Mouse (Mus musculus) spleen, postnatal 14 days (tissue): ENCODE data around the gene BC052040.

Experiments
- DNase-seq, 2 experiments: peaks; one replicate each; pipeline ENCODE4 v3.0.0; 2021 to 2022; ENCODE audit warnings: low spot score in 2 of 2

BC052040 gene

DNA sequence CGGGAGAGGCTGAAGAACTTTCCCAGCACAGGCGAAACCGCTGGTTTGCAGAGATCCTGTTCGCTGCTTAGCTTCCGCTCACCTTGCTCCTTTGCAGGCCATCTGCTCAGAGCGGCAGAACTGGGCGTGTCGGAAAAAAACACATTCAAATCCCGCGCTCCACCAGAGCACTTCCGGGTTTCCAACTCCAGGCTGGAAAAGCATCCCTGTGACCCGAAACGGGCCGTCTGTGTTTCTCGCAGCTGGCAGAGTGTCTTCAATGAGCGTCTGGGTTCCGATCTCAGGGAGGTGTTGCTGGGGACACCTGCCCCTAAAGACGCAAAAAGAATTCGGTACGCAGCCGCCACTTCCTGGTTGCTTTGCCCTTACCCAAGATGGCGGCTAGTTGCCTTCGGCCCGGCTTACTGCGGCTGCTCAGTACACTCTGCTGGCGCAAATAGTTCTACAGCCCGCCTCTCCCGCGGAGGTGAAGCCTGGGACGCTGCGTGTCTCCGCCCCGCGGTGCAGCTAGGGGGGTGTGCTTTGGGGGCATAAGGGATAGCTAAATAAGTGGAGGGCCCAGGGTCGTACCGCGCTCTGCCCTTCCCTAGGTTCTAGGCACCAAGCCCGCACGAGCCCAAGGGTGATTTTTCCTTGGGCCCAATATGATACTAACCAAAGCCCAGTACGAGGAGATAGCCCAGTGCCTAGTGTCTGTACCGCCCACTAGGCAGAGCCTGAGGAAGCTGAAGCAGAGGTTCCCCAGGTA lies at the start of gene BC052040:
Gene BC052040 (plus strand): TSS at position 476 of the 748 bp plus-strand sequence.
- peak; percentile 82 to 85 for DNase-seq

DNA sequence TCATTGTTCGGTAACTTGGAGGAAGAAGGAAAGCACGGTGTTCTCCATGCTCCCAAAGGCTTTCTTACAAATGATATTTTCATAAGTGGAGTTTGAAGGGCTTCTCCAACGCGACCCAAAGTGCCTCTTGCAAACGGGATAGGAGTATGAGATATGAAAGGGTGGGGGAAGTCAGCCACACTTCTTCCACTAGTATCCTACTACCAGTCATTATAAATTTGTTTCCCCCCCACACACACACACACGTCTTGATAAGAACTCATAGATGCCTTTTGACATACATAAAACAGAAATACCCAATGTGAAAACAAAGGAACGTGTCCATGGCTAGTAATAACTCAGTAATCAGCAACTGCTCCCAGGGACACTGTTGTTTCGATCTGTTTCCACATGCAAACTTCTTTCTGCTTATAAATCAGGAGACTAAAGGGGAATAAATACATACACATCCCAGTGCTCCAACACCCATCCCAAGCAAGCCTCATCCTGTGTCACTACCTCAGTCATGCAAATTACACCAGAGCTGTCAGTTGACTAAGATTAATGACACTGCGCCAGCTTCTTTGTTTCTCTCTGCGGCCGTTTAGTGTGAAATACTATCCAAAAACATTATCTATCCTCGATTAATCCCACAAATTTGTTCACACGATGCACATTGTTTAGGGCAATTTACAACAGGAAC lies 43.4 kb upstream of the BC052040 start:
- DNase-seq = no peak

DNA sequence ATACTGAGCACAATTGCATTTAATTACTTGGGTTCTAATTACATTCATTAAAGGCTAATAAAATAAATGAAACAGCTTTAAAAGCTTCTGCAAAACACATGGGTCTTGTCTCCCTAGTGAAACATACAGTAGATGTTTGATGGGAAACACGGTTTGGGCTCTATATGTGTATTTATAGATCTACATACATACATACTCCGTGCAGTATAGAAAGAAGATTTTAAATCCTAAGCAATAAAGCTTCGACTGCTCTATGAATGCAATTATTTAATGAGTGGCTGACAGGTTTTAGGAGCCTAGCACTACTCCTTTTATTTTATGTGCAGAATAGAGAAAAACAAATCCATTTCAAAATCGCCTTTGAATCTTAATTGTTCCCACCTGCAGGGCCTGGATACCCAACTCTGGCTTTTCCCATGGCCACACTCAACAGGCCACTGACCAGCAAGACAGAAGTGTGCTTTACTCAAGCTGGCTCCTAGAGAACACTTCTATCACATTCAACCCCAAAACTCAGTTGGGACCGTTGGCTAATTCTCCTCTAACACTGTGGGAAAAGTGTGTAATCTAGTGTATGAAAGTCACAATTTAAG lies 42.7 kb upstream of the BC052040 start:
- DNase-seq = no peak

DNA sequence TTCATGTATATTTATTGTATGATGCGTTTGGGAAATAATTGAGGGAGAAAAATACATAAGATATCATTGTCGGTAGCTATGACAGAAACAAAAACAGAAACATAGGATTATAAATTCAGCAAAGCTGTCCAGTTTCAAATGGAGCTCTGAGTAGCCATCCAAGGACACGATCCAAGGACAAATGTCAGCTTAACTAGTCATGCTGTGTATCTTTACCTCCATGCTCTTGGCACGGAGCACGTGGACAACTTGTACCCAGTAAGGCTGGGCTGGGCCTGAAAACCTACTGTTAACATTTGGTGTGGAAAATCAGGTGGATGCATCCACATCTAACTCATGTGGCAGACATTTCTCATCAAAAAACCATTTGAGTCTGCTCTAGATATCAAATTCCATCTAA lies 41.8 kb upstream of the BC052040 start:
- DNase-seq = no peak

DNA sequence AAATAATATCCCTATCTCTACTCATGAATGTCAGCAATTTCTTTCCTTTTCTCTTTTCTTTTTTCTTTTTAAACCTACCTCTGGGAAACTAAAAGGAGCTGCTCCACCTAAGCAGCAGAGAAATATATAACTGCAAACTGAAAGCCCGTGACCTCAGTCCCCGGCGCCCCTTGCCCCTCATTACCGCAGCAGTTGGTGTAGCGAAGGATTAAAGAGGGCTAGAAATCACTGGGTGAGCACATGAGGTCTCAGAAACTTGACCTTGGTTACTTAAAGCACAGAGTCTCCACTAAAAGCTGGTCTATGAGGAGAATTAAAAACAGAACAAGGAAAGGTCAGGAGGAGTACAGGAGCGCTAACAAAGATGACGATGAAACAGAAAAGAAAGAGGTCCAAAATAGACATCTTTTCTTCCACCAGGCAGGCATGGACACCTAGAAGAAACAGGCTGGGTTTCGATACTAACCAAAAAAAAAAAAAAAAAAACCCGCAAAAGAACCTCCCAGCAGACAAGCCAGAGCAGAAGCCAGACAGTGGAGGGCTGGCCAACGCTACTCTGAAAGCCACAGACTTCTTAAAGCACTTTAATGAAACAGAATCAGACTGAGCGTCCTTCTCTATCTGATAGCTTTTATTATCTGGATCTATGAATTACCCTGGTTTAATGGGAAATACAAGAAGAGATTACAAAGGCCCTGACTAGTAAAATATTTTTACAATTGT lies 39.0 kb upstream of the BC052040 start:
- no peak for DNase-seq

DNA sequence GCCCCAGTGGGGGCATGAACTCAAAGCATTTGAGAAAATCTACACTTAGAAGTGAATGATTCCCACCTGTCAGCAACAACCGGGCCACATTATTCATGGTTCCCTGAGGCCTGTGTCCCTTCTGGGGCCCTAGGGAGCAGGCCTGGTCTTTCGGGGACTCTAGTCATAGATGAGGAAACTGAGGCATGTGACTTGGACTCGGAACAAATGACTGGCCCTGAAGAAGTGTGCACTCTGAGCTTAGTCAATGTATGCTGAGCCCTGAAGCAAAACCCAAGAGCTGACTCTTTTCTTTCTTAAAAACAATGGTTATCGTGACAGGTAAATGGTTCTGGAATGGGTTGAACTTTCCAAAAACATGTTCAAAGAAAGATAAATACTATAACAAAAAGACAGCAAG lies 38.3 kb upstream of the BC052040 start:
- no peak for DNase-seq

DNA sequence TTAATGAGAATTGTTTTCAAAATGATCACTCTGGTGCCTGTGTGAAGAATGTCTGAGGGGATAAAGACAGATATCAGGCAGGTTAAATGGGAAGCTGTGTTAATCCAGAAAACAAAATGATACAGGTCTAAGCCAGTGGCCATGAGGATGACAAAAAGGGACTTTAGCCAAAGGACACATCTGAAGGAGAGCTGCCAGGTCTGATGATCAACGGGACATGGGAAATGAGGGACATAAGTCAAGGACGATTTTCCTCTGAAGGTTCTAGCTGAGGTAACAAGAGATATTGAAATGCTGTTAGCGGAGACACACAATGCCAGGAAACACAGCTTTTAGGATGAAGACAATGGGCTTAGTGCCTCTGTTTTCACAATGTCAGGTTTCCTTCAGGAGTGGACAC lies 29.6 kb upstream of the BC052040 start:
- no peak for DNase-seq

DNA sequence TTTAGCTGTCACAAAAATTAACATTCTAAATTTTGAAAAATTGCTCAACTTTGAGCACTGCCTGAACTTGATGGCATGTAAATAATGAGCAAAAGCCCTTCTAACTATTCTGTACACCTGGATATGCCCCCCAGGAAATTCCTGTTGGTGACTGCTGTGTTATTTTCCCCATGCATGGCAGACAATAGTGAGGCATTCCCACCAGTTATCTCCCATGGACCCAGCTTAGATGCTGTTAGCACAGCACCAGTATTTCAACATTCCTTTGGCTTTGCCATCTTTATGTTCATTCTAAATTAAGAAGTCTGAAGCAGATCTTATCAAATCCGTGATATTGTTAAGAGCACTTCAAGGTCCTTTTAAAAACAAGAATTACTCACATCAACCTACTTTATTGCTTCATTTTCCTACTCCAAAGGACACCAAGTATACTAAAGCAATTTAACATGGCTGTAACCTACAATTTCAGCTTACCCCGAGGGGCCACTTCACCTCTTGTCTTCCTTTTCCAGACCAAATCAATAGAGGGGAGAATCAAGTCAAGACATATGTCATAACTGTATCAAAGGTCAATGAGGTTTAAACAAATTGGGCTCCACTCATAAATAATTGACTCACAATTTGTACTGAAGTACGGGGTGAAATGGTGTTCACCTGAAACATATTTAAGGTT lies 19.2 kb upstream of the BC052040 start:
- DNase-seq = no peak

DNA sequence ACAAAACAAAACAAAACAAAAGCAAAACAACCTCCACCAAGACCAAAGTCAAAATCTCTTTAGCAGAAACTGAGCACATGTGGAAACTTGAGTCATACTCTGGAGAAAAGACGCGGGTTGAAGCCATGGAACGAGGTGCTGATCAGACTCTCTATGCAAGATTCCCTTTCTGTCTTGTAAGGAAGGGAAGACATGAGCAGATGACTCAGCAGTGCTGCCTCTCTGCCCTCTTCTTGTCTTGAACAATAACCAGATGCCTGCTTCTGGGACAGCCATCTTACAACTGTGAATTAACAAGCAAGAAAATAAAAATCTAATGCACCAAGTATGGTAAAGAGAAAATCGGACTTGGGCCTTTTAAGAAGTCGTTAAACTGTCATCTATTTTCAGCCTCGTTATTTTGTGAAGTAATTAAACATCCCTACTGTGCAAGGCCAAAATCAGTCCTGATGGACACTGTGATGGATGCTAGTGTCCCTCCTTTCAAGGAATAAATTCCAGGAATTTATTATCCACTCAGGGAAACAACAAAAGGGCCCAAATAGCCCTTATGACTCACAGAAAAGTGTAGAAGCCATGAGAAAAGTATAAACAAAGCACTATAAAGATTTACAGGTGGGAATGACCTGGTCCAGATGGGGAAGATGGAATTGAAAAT lies 18.0 kb upstream of the BC052040 start:
- no peak for DNase-seq

DNA sequence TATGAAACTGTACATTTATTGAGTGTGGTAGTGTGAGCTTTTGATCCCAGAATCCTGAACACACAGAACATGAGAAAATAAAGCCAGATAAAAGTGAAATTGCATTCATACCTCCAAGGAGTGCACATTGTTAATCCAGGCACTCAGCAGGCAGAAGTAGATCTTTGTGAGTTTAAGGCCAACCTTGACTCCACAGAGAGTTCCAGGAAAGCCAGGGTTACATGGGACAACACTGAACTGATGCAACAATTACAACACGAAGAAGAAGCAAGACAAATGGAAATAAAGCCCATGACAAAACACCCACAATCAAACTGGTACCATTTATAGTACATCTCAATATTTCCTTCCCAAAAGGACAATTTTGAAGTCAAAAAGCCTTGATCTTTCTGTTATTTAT lies 9.5 kb upstream of the BC052040 start:
- DNase-seq = no peak

DNA sequence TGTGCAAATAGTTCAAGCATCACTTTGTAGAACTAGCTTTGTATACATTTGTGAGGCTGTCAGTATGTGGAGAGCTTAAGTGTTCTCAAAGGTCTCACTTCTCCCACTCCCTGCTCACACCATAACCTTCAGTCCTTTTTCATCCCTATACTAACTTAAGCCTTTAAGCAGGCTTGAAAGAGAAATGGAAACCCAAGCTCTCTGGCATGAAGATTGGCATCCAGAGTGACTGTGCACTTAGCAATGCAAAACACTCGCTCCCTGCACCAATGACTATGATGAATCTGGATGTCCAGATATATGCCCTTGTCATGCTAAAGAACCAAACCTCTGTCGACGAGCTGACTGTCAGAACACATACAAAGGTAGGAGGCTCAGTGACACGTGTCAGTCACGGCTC lies 6.7 kb upstream of the BC052040 start:
- DNase-seq = no peak

DNA sequence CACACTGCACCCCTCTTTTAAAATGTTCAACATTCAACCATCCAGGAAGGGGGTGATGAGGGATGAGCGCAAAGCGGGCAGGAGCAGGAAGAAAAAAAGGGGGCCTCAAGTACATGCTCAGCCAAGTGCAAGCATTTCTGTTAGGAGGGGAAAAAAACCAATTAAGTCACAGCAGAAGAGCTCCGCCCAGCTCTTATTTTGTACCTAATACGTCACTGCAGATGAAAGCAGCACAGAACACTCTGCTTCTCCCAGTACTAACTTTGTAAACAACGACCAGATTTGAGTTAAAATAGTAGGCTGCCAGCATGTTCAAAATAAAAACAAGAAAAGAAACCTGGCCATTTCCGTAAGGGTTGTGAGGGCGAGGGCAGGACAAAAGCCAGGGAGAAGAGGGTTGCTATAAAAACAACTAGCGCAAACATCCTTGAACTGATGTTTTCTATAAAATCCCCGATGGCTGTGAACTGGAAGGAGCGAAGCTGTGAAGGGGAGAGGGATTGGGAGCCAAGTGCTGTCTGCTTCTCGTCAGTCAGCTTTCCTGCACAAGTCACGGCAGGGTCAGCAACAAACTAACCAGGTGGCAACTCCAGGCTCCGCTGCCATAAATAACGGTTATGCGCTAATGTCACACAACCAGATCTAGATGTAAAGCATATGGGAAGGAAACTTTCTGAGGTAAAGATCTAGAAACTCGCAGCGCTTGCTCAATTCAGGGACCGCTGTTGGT lies 2.2 kb upstream of the BC052040 start:
- DNase-seq = no peak

DNA sequence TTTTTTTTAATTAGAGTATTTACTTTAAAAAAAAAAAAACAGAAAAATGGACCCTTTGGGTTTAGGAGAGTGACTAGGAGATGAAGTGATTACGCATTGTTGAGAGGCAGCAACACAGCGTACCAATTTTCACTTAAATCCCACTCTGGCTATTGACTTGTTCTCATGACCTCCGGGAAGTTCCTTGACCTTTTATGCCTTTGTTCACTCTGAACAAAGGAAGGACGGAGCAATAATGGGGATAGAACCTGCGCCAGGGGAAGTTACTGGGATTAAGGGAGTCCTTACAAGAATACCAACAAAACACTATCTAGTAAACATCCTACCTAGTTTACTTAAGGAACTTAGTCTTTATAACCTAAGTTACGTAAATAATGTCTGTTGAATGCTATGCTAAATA lies 1.5 kb upstream of the BC052040 start:
- no peak for DNase-seq

DNA sequence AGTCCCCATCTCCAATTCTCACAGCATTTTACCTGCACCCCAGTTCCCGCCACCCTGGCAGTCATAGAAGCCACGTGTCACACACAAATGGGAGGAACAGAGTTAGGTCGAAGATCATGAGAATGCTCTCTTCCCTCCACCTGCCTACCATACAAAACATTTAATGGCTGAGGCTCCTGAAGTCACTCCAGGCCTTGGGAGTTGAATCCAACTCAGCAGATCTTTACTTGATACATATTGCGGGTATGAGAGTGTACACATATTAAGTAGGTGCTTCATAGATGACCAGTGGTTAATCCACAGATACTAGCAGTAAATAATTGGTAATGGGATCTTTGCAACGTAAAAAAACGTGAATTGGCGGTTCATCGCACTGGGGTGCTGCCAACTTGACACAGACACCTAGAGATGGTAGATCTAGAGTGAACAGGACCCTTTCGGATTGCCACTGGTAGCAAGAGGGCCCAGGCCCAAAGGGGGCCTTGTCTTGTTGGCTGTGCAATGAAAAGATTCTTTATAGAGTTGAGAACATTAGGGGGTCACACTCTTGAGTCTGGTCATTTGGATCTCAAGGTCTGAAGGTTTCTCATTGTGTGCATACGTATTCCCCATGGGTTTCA lies 583 bp downstream of the BC052040 start:
- DNase-seq = no peak

DNA sequence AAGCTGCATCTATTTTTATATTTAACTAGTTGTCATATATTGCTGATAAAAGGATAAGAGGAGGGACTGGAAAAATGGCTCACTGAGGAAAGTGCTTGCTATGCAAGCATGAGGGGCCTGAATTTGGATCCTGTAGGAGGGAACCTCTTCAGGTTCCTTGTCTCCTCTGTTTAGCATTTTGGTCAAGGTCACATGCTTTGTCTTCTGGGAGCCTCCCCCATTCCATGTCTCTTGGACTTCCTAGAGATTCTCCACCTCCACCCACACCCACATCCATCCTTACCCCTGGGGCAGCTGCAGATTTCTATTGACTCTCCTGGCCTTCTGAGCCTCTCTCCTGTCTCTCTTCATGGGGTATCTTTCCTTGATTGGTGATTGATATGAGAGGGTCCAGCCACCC lies 2.3 kb downstream of the BC052040 start:
- DNase-seq = no peak

DNA sequence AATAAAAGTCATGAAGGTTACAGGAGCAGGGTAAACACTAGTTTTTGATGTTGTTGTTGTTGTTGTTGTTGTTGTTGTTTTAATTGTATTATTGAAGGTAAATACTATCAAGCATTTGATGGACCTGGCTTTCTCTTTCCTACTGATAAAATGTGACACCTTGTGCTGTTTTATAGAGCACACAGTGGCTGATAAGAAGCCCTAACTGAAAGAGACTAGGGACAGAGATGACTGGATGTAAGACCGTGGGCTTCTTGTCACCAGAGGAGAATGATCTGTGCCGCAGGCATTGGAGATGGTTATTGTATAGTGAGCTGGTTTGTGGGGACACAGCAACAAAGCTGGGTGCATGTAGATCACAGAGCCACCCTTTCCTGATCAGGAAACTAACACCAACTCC lies 9.1 kb downstream of the BC052040 start:
- DNase-seq = no peak

DNA sequence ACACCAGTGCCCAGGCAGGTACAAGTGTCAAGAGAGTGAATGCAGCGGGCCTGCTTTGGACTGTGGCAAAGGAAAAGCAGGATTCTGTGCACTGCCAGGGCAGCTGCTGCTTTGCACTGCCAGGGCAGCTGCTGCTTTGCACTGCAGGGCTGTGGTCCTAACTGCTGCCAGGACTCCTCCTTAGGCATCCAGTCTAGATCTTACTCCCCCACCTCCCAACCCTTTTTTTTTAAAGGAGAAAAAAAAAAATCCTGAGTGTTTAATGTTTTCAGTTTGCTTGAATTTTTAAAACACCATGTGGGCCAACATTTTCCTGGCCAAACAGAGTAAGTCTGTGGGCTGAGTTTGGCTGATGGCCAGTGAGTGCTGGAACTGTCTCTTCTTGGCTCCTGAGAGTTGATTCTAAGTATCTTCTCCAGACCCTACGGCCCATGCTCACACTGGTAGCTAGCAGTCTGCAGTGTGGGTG lies 11.2 kb downstream of the BC052040 start:
- no peak for DNase-seq

DNA sequence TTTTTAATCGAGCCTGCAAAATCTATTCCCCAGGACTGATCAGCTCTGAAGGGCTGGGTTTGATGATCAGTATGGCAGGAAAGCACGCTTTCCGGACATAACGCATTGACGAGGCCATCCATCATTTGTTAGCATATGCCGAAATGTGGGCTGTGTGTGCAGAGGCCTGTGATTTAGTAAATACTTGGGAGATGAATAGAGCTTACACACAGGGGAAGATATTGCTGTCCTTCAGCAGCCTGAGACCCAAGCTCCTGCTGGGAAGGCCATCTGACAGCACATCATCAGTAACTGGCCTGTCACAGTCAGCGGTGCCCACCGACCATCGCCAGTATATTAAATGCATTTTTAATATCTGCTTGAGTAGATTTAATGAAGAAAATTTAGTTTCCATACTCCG lies 15.5 kb downstream of the BC052040 start:
- no peak for DNase-seq

DNA sequence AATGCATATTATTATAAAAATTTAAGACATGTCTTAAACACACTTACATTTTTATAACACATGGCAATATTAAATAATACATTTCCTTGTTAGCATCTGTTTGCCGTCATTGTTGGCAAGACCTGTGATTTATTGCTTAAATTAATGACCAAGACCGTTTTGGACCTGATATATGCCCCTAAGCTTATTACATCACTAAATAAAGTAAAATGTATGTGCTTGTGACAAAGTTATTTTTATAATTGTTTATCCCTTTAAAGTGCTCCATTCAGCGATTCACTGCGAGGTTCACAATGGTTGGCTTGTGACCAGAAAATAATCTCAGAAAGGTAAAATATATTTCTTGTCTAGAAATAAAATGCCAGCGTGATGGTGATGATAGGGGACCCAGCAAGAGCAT lies 16.8 kb downstream of the BC052040 start:
- DNase-seq = no peak

DNA sequence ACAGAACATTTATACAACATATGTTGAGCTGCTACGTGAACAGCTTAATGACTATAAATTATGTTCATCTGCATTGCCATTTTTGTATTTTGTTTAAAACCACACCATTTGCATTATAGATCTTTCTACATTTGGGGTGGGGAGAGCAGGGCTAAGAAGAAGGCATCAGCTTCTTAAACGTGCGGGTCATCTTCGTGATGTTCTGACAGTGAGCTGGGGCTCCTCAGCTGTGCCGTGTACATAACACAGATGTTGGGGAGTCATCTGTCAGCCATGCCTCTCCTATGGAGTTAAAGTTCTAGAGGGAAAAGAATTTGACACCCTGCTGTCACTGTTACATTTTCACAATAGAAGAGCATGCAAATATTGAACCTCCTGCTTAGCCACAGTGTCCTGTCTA lies 19.2 kb downstream of the BC052040 start:
- DNase-seq = no peak
